Mouse (Mus musculus): ENCODE measurements around the gene Nudcd3. TPM values are rescaled to one million over a fixed set of nuclear protein-coding genes. Genes with fewer than 3 reads are reported as not detected.

Nudcd3 gene
- total RNA-seq, 2 experiments from 2014 or later, result 108 to 114 TPM

DNA sequence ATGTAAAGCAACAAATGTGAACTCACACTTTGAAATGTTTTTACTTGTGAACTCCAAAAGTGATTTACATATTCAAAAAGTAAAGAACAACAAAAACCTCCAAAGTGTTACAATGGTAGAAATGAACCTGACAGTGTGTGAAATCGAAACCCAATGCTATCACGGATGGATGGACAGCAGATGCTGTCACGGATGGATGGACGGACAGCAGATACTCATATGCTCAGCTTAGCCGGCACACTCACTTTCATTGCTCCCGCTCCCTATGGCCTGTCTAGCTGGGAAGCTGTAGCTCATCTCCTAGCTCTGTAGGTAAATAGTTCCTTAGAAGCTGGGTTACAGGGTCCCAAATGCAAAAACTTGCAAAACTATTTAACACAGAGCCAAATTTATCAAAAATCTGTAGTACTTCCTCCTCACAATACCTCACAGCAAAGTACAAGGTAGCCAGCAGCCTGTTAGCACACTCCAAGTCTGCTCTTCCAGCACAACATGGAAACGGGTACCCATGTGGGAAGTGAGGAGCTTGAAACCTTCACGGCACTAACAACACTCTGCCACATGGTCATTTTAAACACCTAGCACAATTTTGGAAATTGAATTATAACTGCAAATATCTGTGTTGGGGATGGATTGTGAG lies 22.3 kb downstream of the Nudcd3 start:
- no peak for DNase-seq

DNA sequence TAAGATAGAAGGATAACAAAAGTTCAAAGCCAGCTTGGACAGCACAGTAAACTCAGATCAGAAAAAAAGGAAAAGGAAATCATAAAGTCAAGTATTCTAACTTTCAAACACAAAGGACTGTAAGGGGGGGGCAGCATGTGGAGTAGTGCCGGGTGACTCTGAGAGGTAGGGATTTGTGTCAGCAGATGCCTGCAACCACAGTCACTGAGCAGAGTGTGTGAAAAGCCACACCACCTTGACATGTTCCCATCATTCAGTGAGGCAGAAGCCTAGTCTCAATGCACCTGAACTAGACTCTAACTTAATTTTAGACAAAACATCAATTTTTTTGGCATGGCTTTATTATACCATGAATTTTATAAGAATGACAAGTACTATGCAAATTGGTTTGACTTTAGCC lies 24.7 kb downstream of the Nudcd3 start:
- no peak for DNase-seq

DNA sequence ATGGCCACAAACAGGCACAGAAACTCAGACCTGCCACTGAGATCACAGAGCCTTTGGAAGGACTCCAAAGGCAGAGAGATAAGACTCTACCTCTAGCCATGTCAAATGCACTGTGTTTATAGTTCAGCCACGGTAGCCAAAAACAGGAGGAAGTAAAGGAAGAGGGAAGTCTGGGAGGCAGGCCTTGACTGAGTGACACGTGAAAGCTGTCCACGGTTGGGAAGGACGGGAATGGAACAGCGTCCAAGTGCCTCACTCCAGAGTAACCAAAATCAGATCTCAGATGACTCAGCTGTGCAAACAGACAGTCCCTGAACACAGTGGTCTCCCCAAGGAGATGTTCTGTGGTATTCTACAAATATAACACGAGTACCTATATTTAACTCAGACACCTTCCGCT lies 25.5 kb downstream of the Nudcd3 start:
- no peak for DNase-seq

DNA sequence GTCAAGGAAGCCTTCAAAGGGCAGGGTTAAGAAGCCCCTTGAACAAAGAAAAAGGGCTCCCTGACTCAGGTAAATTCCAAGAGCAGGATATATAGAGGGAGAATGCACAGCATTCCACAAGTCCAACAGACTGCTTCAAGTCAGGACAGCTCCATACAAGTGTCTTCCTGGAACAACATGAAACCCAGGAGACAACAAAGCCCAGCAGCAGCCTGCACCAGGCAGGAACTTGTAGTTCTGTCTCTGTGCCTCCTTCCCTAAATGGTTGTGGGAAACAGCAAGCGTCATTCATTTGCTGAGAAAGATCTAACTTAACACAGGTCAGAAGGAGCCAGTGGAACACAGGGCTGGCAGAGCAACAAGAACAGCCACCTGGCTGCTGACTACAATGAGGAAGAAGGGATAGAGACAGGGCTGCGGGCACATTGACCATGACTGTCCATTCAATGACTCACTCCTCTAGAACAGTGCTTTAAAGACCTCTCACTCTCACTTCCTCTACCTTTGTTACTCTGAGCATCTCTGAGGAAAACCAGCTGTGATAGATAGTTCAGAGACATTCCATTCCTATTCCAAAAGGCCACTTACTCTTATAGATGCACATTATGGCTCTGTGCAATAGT lies 31.1 kb downstream of the Nudcd3 start:
- DNase-seq, result no peak

DNA sequence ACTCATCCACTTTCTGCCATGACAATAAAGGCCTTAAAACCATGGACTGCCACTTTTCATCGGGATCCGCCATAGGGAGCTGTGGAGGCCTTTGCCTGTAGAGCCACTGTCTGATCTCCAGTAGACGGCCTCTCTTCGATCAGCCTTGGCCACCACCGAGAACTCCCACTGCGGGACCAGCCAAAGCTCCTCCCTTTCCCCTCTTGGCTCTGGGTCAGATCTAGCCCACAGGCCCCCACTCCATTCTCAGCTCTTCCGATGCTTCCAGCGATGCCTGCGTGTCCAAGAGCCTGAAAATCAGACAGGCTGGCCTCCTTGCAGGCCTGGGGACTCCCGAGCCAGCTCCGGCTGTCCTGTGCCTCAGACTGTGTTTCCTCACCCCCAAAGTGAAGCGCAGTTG lies 33.9 kb downstream of the Nudcd3 start:
- DNase-seq, result no peak

DNA sequence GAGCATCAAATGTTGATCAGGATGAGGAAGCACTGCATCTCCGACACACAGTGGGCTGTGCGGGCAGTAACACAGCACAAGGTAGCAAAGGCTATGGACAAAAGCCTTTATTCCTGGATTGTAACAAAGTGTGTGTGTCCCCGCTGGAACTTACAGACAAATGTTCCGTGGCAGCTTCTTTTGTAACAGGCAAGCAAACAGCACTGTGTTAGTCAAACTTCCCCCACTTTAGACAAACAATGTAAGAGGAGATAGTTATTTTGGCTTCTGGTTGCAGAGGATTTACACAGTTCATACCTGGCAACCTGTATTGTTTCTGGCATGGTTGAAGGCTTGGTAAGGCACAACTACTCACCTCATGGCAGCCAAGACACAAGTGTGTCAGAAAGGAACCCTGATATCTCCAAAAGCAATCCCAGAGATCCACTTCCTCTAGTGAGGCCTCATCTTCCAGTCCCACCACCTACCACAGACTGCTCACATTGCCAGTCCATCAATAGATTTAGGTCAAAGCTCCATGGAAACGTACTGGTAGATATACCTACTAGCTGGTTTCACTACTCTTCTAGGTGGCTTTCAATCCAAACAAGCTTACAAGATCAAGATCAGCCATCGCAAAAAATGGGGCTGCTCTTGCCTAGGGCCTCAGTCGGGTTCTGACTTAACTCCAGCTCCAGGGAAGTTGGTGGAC lies 34.7 kb downstream of the Nudcd3 start:
- DNase-seq, result no peak

DNA sequence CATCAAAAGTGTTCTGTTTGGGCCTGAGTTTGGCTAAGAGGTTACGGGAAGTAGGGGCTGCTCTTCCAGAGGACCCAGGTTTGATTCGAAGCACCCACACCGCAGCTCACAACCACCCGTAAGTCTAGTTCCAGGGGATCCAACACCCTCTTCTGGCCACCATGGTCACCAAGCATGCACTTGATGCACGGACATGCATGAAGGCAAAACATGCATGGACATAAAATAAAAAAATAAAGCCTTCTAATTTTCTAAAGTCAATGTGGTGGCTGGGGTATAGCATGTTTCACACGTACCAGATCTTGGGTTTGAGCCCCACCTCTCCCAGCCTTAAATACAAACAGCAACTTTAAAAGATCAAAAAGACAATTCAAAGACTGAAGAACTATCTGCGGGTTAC lies 35.4 kb downstream of the Nudcd3 start:
- DNase-seq, result no peak

DNA sequence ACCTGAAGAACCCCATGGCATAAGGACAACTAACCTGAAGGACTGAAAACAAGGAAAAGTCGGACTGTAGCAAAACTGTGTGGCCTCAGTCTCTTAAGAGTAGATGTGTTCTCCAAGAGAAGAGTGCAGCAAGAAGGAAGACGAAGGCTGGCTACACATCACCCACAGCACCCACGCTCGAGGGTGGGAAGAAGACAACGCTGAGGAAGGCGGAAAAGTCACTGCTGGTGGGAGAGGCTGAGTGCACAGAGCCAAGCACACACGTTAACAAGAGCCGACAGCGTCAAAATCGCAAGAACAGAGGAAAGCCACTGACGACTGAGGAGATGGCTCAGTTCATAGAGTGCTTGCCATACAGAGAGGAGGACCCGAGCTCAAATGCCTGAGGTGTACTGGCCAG lies 36.5 kb downstream of the Nudcd3 start:
- no peak for DNase-seq

DNA sequence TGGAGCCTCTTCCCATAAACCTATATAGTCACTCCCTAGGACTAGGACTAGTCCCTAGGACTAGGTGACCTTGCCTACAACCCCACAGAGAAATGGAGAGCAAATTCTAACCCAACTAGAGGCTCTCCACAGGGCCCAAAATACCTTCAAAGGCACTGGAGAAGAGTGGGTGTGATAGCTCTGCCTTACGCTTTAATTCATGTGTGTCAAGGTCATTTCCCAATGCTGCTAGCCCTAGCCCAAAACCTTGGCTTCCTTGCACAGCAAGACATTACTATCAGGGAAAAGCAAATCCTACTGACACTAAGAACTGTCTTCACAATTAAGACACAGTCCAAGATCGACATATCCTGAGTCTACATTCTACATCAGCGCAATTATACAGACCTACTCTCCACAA lies 37.2 kb downstream of the Nudcd3 start:
- no peak for DNase-seq

DNA sequence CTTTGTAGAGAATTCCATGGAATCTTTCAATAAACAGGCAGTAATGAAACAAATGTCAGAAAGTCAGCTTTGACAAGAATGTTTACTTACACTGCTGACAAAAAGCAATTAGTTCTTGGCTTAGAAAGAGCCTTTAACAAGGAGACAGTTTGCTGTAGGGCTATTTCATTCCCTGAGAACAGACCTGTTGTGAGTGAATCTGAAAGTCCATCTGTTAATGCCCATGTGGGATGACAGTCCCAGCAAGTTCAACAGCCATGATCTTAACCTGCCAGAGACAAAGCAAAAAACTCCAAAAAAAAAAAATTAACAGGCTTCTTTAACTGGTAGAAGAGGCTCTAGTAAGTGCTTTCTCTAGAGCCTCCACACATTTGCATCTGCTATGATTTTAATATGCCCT lies 38.7 kb downstream of the Nudcd3 start:
- DNase-seq, result no peak

DNA sequence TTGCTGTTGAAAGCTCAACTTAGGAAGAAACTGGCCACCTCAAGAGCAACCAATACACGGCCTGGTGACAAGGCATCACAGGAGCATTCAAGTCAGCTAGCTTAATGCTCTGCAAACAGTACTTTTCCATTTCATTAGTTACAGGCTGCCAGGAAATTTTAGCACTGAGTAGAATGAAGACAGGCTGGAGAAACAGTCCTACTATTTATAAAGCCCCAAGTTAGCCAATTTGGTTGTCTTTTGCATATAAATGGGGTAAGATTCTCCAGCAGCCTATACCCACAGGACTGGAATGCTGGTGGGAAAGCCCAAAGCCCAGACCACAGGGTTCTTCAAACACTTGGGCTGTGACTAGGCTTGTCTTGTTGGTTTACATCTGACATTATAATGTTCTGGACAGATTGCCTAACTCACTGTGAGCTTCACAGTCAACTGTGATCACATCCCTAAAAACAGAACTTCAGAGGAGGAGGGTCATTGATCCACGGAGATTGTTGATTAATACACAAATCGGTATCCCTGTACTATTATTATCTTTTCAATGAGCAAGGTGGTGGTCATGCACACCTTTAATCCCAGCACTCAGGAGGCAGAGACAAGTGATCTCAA lies 39.4 kb downstream of the Nudcd3 start:
- DNase-seq, result no peak

DNA sequence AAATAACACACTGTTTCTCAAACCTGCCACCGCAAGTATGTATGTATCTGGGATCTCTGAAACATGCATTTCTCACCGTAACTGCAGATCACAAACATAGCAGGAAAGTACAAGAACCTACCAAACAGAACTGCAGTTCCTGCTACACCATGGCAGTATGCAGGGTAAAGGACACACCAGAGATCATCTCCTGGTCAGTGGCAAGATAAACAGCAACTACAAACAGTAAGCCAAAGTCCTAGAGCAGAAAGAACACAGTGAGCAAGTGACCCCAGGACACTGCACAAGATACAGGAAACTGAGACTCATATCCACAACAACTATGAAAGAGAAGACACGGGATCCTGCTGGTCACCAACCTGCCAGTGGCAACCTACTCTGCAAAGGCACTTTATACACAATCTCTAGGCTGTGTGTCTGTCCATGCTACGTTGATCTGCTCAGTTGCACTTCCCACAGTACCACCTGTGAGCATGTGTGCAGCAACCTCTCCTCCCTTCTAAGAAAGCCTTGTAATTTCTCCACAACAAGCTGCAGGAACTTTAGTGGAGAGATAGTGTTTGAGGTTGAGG lies 40.4 kb downstream of the Nudcd3 start:
- no peak for DNase-seq

DNA sequence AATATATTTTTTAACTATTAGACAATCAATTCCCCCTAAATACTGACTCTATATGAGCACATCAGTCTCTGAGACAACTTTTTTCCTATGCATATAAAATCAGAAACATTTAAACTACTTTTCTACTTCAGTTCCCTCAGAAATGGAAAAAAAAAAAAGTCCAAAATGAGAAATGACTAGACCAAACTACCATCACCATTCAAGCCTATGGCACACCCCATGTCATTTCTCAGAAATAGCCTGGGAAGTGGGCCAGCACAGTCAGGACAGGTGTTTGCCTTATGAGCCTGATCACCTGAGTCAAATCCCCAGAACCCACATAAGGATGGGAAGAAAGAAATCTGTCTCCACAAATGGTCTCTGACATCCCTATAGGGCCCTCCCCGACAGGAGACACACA lies 41.7 kb downstream of the Nudcd3 start:
- no peak for DNase-seq

DNA sequence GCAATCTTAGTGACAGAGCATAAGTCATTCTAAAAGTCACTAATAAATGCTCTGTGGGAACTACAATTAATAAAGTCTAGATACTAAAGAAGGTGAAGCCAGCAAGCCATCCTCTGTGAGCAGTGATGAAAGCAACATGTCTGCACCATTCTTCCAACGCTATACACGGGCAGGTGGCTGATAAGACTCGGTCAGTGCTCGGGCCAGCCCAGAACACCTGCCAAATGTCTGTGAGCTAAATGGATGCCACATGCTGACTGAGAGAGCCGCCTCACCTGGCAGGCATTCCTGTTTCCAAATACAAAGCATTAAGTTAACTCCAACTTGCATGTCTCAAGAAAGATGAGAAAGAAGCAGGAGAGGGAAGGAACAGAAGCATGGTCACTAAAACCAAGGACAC lies 43.1 kb downstream of the Nudcd3 start:
- DNase-seq, result no peak

DNA sequence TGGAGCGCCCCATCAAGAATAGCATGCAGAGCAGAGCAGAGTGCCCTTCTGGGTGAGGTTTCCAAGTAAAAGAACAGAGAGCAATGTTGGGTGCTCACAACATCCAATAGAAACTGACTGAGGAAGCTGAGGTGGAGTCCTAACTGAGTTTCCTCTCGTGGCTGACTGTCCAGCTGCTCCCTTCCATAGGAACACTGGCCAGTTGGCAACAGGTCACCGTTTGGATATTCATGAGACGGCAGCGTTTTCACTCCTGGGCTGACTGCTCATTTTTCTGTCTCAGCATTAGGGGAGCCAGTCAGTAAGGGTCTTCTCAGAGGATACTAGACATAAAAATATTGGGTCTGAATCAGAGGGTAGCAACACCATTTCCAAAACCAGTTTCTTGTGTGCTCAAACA lies 43.6 kb downstream of the Nudcd3 start:
- DNase-seq, result no peak

DNA sequence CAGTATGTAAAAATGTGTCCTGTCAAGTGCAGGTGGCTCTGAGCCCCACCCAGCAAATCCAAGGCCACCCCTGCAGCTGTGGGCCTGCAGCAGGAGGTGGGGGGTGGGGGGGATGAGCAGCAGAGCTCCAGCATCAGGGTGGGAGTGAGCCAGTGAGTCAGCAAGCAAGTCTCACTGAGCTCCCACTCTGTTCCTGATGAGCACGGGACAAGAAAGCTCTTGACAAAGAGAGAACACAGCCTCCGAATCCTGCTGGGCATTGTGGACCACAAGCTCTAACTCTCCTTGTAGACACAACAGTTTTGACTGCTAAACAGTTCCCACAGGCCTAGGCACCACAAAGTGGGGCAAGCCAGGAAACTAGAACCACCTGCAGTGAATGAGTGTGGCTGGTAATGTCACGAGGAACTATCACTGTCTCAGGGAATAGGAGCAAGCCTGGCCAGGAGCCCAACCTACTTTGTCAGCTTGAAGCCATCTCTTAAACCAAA lies 46.0 kb downstream of the Nudcd3 start:
- DNase-seq, result no peak

DNA sequence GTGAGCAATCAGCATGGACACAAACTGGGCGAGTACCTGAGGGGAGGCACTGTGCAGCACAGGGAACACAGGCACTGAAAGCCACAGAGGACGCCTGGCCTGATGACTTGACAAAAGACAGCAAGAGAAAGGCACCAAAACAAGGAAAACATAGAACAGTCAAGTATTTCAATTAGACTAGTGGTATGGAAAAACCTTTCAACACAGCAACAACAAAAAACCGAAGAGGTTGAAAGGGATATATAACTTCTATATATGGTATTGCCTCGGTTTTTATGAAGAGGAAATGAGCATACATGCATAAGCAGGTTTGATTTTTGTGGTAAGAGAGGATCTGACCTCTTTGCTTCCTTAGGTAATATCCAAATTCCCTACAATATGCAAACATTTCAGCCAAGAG lies 47.4 kb downstream of the Nudcd3 start:
- DNase-seq, result no peak

DNA sequence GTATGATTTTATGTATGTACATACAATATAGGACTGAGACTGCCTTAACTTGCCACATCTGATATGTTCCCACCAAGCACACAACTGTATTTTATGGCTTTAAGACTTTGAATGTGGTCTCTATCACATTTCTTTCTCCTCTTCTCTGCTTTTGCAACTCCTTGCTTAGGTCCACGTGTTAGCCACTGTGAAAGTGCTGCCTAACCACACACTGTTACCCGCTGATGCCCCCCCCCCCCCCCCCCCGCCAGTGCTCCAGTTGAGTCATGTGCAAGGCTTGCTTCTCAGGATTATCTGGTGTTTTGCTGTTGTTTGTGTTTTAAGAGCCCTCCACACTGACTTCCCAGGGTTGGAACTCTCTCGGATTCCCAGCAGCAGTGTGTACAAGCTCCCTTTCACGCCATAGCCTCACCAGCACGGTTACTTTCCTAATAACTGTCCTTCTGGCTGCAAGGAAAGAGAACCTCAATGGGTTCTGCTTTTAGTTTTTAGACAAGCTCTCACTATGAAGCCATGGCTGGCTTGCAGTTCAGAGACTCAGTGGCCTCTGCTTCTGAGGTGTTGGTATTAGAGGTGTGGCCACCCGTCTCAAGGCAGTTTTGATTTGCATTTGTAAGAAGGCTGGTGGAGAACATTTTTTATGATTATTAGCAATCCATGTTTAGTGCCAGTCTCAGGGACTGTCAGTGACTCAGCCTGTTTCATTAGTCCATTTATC lies 61.8 kb downstream of the Nudcd3 start:
- no peak for DNase-seq

DNA sequence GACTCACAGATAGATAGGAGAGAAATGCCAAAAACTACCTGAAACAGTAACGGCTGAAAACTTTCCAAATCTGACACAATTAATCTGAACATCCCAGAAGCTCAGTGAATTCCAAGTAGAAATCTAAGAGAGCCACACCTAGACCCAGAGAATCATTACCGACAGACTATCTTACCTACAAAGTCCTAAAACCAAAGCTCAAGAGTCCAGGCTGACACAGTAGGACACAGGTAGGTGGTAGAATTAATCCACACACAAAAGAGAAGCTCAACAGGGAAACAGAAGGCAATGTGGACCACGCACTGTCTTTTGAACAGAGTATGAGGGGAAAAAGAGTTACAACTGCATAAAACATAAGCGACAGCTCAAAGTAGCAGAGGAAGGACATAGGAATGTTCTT lies 67.3 kb downstream of the Nudcd3 start:
- no peak for DNase-seq

DNA sequence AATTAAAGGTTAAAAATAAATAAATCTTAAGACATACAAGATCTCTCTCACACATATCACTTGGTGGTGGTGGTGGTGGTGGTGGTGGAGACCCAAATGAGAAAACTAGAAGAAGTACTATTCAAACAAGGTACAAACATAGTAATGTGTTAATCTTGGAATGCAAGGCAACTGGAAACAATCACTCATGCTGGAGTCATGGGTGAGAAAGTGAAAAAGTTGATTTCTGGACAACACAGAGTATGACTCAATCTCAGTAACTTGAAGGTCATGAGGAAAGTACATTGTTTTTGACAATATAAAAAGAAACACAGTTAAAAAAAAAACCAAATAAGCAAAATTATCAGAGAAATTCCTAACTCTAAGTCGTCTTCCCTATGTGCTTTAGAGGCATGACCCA lies 69.6 kb downstream of the Nudcd3 start:
- no peak for DNase-seq

DNA sequence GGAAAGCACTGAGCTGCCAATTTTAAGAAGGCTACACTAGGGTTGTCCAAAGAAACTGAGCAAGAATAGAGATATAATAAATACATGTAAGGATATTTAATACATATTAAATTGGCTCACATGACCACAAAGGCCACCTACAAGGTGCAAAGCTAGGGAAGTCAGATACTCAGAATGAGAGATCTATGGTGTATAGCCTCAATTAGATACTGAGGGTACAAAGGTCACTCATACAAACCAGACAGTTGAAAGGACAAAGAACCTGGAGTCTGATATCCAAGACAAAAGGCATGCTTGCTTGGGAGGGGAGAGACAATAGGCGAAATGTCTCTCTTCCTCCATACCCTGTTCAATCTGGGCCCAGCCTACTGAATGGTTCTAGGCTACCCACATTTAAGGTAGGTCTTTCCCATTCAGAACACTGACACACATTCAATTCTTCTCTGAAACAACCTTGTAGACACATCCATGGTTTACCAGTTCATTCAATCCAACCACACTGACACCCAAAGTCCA lies 76.6 kb downstream of the Nudcd3 start:
- DNase-seq, result no peak

DNA sequence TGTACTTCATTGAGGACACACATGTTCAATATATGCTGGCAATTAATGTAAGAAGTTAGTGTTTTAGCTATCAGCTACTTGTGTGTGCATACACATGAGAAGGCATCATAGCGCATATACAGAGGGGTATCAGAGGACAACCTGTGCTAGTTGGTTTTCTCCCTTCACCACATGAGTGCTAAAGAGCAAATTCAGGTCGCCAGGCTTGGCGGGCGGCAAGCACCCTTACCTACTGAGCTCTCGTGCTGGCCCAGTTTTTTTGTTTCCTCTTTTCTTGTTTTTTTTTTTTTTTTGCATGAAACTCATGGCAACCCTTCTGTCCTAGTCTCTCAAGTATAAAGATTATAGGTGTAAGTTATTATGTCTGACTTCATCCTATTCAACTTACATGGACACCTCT lies 77.6 kb downstream of the Nudcd3 start:
- no peak for DNase-seq
